Mouse (Mus musculus): Measurements from ENCODE around the gene Arhgap17.

DNA sequence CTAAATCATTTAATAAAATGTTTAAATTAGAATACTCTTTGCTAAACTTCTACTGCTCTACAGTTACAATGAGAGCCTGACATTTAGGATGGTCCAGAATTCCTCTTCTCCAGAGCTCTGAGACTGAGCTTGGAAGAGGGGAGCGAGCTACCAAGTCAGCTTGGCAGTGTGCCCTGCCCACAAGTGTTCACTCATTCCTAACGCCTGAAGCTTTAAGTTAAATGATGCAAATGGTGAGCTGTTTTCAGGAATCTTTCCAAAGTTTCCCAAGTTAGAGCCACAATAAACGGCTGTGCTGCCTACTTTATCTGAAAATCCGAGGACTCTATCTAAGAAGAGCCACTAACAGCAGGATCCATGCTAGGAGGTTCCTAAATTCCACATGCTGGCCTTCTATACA, 85.9 kb downstream of the Arhgap17 start:
- no peak for TF ChIP-seq CTCF (IDR thresholded peaks at IDR 0.05; ENCODE audit: low read depth, low read length)
- TF ChIP-seq POLR2A (IDR thresholded peaks at IDR 0.05; ENCODE audit: borderline replicate concordance, low read depth, low read length): no peak

All from bone marrow macrophage, adult 2 months (primary cell).